Mouse (Mus musculus) ES-E14 (cell line): Measurements from ENCODE around the gene Clca4a. TPM values are rescaled to one million over a fixed set of nuclear protein-coding genes. Genes with fewer than 3 reads are reported as not detected.
"Not testable (repeated sequence)": the region's sequence is repeated elsewhere in the genome, so short reads cannot be mapped to it uniquely, and the experiment has no call there.

Experiments used
- DNase-seq: peaks from one replicate; pipeline ENCODE4 v3.0.0-alpha.2; 2013; ENCODE audit warnings: low read depth, low spot score
- H3K27ac ChIP-seq: 2 replicates; pipeline ENCODE4 v1.5.1; 2012; ENCODE audit warnings: low read depth, mild to moderate bottlenecking, low read length, moderate library complexity, mixed read lengths; ENCODE audit not compliant: poor library complexity, insufficient read depth, severe bottlenecking
- H3K36me3 ChIP-seq: 2 replicates; pipeline ENCODE4 v1.6.1; 2012; ENCODE audit warnings: mild to moderate bottlenecking, low read length, moderate library complexity, mixed read lengths; ENCODE audit not compliant: control insufficient read depth, poor library complexity, insufficient read depth, severe bottlenecking
- H3K4me1 ChIP-seq, 2 experiments: fragments of 150-350 bp in 1 of 2; sonication (generic) in 1 of 2; 2 replicates each; pipeline ENCODE4 v1.6.1; 2012; ENCODE audit warnings: low read length in 2 of 2, mild to moderate bottlenecking in 1 of 2, mixed read lengths in 1 of 2; ENCODE audit not compliant: control insufficient read depth in 2 of 2, insufficient read depth in 2 of 2, poor library complexity in 1 of 2
- H3K4me3 ChIP-seq, 2 experiments: fragments of 150-350 bp in 1 of 2; sonication (generic) in 1 of 2; 2 replicates each; pipeline ENCODE4 v1.5.1; 2012; ENCODE audit warnings: low read length in 2 of 2, low read depth in 1 of 2, mild to moderate bottlenecking in 1 of 2, mixed read lengths in 1 of 2; ENCODE audit not compliant: insufficient read depth in 1 of 2, poor library complexity in 1 of 2, severe bottlenecking in 1 of 2
- H3K9ac ChIP-seq: 2 replicates; pipeline ENCODE4 v1.6.1; 2012; ENCODE audit warnings: low read depth, mild to moderate bottlenecking, low read length, mixed read lengths; ENCODE audit not compliant: poor library complexity, insufficient read depth, severe bottlenecking
- H3K9me3 ChIP-seq: fragments of 150-350 bp; sonication (generic); 2 replicates; pipeline ENCODE4 v1.6.1; 2012; ENCODE audit warnings: low read depth, mild to moderate bottlenecking, low read length; ENCODE audit not compliant: control insufficient read depth, insufficient read depth
- CHD2 ChIP-seq: IDR thresholded peaks from 2 replicates; pipeline ENCODE4 v1.6.1; 2014; ENCODE audit warnings: mild to moderate bottlenecking, low read depth, low read length, inconsistent platforms
- HCFC1 ChIP-seq: IDR thresholded peaks from 2 replicates; pipeline ENCODE4 v1.6.1; 2012; ENCODE audit warnings: low read length, inconsistent platforms, borderline replicate concordance; ENCODE audit not compliant: insufficient read depth
- MAFK ChIP-seq: IDR thresholded peaks from 2 replicates; pipeline ENCODE4 v1.6.1; 2014; ENCODE audit warnings: mild to moderate bottlenecking, low read depth, low read length, inconsistent platforms; ENCODE audit not compliant: insufficient read depth
- ZC3H11A ChIP-seq: IDR thresholded peaks from 2 replicates; pipeline ENCODE4 v1.6.1; 2012; ENCODE audit warnings: low read depth, mild to moderate bottlenecking, inconsistent platforms, low read length, borderline replicate concordance
- ZNF384 ChIP-seq: IDR thresholded peaks from 2 replicates; pipeline ENCODE4 v1.6.1; 2012; ENCODE audit warnings: low read depth, low read length, inconsistent platforms
- in situ Hi-C, 2 experiments: fragments of 600-800 bp; cut with MboI; formaldehyde crosslinking; loops; one replicate each; pipeline ENCODE4 v1.15.1; 2025; ENCODE audit warnings: low sequenced_read_pairs in 2 of 2, inconsistent platforms in 1 of 2; ENCODE audit not compliant: unreplicated experiment in 2 of 2
- total RNA-seq: library from RNA; depleted of rRNA; stranded (reverse); fragments of 300-350 nt; gene quantifications from 2 replicates; pipeline ENCODE4 v1.2.3, GENCODE M21; 2012

Gene Clca4a
- total RNA-seq, 1 experiment = 0.22 TPM

DNA sequence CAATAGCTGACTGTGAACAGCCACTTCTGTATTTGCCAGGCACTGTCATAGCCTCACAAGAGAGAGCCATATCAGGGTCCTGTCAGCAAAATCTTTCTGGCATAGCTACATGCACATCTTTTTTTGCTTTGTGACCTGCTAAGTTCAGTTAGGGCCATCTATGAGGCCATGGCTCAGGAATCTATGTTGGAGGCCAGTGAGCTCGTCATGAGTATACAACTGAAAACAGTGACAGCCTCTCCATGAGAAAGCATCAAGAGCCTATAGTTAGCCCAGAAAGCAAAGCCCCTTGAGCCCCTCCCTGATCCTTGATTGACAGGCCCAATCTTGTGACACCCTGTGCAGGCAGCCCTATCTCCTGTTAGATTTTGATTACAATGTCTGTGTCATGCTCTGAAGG is 1.2 kb upstream of the Clca4a start:
- no peak for TF ChIP-seq CHD2
- TF ChIP-seq MAFK = no peak
- no peak for TF ChIP-seq ZC3H11A
- TF ChIP-seq HCFC1 = no peak
- no peak for TF ChIP-seq ZNF384
- no peak for DNase-seq
- no peak overlapping the region for H3K4me3 ChIP-seq
- H3K9me3 ChIP-seq = no peaks in the 10 kb centered on the region
- no peaks in the 10 kb centered on the region for H3K4me1 ChIP-seq
- H3K9ac ChIP-seq = no peak overlapping the region
- H3K27ac ChIP-seq = no peak overlapping the region
- in situ Hi-C loops = no loop called here
- no peaks in the 10 kb centered on the region for H3K36me3 ChIP-seq

DNA sequence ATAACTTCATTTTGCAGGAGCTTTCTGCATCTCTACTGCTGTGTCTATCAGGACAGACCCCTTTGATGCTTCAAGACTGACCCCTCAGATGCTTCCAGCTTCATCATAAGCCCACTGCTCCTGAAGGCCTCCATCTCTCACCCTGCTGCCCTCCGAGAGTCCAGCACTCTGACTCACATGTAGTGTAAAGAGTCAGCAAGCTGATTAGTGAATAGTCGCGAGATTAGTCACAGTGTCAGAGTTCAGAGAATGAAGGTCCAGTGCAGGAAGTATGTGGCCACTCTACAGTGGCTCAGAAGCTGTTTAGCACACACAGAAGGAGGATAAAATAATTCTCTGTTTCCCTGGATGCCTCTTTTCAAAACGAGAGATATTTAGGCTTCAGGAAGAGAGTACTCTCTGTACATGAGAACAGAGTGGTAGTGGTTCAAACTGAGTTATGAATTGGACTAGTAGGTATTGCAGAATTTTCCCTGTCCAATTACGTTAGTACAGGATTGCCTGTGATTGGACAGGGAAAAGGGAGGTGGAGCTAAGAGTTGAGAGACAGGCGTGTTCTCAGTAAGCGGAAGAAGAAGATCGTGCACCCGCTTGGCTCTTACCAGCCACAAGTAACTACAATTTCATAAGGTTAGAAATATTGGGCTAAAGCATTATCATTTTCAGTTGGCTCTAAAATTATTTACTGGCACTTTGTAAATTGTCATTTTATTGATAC is 3.1 kb downstream of the Clca4a start:
- no peaks in the 10 kb centered on the region for H3K9me3 ChIP-seq
- TF ChIP-seq ZC3H11A (no peak), ZNF384 (no peak), CHD2 (no peak), HCFC1 (no peak), MAFK (no peak)
- H3K36me3 ChIP-seq = no peaks in the 10 kb centered on the region
- in situ Hi-C loops = no loop called here
- no peaks in the 10 kb centered on the region for H3K4me1 ChIP-seq
- no peak overlapping the region for H3K4me3 ChIP-seq
- DNase-seq = no peak
- no peak overlapping the region for H3K9ac ChIP-seq
- no peak overlapping the region for H3K27ac ChIP-seq

- Histone ChIP-seq H3K9me3 (no peaks in the 10 kb centered on the region), H3K9ac (no peak overlapping the region), H3K36me3 (no peaks in the 10 kb centered on the region), H3K4me3 (no peak overlapping the region), H3K27ac (no peak overlapping the region), H3K4me1 (no peaks in the 10 kb centered on the region)
- DNase-seq = no peak
- TF ChIP-seq ZNF384 (no peak), MAFK (no peak)
- in situ Hi-C loops = no loop called here
Measured at GRCm38 (mm10) chr3:144969755-144970154, 5.1 kb downstream of the Clca4a start.

GRCm38 (mm10) chr3:144966074-144966473 is 8.8 kb downstream of the Clca4a start:
- TF ChIP-seq MAFK = no peak
- TF ChIP-seq ZC3H11A = no peak
- TF ChIP-seq HCFC1 = no peak
- no peak for TF ChIP-seq CHD2
- TF ChIP-seq ZNF384 = no peak

DNA sequence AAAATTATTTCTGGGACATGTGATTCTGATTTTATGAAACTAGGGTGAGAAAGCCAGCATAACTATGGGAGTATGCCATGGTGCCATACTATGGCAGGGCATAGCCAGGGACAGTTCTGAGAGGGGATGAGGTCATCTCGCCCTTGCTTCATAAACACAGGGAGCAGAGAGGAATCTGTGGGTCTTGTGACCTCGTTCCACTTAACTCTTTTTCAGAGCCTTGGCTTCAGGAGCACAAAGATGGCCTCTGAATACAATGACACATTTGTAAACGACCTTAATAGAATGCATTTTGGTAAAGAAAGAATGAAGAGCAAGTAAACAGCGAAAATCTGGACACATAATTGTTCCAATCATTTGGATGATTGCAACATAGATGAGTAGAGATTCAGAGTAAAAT is 24.0 kb downstream of the Clca4a start:
- H3K9me3 ChIP-seq = no peaks in the 10 kb centered on the region
- TF ChIP-seq ZNF384 (no peak), HCFC1 (no peak), ZC3H11A (no peak), CHD2 (no peak), MAFK (no peak)
- DNase-seq = no peak
- H3K9ac ChIP-seq = no peak overlapping the region
- H3K4me3 ChIP-seq = no peak overlapping the region
- H3K27ac ChIP-seq = no peak overlapping the region
- H3K4me1 ChIP-seq = peaks cover 0 to 5% of the 10 kb centered on the region in 2 experiments; a peak in 1 of 4 replicates
- no peaks in the 10 kb centered on the region for H3K36me3 ChIP-seq
- in situ Hi-C loops = no loop called here

More at GRCm38 (mm10) chr3:144966074-144966473, 8.8 kb downstream of the Clca4a start:
- no peaks in the 10 kb centered on the region for H3K4me1 ChIP-seq
- H3K9ac ChIP-seq = no peak overlapping the region
- no peak overlapping the region for H3K4me3 ChIP-seq
- in situ Hi-C loops = no loop called here
- H3K9me3 ChIP-seq = no peaks in the 10 kb centered on the region
- DNase-seq = no peak
- no peaks in the 10 kb centered on the region for H3K36me3 ChIP-seq
- H3K27ac ChIP-seq = no peak overlapping the region

DNA sequence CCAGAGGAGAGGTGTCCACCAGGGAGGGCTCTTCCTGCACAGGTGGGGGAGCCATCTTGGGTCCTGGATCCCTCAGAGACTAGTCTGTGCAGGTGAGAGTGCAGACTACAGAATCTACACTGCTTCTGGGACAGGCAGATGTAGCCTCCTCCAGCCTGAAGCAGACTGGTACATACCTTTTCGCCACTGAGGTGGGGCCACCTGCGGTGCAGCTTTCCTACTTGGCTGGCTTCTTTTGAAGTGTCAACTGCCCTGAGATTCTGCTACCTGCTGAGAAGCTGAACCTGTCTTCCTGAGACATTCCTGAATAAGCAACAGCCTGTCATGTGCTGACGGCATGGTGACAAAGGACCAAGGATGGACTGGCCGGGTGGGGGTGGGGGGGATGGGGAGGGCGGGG is 27.5 kb downstream of the Clca4a start:
- H3K4me1 ChIP-seq, H3K36me3 ChIP-seq, H3K9me3 ChIP-seq, H3K9ac ChIP-seq, in situ Hi-C loops: not testable (repeated sequence)
- Histone ChIP-seq H3K27ac (peak overlapping the region; percentile 79), H3K4me3 (peak overlapping the region in 1 of 2 experiments; percentile 54; a peak in 1 of 4 replicates)
- peak; percentile 39 for DNase-seq

DNA sequence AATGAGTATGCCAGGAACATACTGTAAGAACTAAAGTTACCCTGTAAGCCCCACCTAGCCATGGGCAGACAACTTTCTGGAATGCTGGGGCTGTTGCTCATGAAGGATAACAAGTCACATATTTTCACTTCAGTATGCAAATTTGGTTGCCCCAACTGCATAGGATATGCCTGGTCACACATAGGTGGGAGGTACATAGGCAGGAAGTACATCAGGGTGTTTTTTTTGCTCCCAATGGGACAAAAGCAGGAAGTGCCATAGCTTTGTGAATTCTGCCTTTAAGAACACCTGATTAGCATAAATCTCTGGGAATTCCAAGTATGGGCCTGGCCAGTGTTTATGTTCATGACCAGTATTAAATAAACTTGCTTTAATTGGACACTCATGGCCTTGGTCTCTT is 41.2 kb downstream of the Clca4a start:
- H3K9me3 ChIP-seq, H3K4me1 ChIP-seq, H3K4me3 ChIP-seq, H3K36me3 ChIP-seq, DNase-seq, H3K27ac ChIP-seq, H3K9ac ChIP-seq, in situ Hi-C loops: not testable (repeated sequence)
